Mouse (Mus musculus) cerebellum, postnatal 25 days (tissue): ENCODE measurements at regions not wholly inside any gene's neighbourhood (a gene's known extent, or its start where the extent isn't known, plus 50 kb on each side); places are given as distances from the start of the nearest gene placed in this dataset.
A peak's percentile ranks its signal among the peaks of the same experiment; 100 is the strongest.

Source experiments
- DNase-seq, 2 experiments: peaks; one replicate each; pipeline ENCODE4 v3.0.0; 2021; ENCODE audit warnings: mixed read lengths in 2 of 2

GRCm38 (mm10) chr5:50570701-50571100, 511.9 kb upstream of the Adgra3 start:
- DNase-seq: no peak

DNA sequence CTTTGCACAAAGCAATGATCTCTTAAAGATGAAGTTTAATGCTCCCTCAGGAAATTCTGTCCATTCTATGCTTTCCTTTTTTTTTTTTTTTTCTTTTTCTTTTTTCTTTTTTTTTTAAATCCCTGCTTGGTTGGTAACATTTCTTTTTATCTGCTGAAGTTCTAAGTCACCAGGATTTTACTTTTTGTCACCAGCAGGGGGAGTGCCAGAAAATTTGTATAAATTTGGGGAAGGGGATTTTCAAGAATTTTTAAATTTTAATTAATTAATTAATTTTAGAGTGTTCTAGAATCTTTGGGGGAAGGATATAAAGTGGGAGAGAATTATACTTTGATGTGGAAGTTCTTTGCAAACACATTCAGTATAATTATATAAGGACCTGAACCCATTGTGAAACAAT, 492.3 kb upstream of the Adgra3 start:
- no peak for DNase-seq

DNA sequence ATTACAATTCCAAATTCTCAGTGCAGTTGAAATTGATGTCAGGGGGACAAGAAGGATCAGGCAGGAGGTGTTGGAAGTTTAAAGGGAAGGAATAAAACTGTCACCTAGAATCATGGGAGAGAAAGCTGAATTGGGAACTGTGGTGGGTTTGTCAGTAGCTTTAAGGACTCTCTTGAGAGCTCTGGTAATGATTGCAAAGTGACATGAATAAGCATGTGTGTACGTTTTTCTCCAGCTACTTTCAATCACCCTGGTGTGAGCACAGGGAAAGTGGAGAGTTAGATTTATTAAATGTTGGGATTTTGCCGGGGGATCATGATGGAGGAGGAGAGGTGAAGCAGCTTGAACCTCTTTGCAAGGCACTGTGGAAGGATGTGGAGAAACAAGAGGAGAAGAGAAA, 453.7 kb upstream of the Adgra3 start:
- no peak for DNase-seq

DNA sequence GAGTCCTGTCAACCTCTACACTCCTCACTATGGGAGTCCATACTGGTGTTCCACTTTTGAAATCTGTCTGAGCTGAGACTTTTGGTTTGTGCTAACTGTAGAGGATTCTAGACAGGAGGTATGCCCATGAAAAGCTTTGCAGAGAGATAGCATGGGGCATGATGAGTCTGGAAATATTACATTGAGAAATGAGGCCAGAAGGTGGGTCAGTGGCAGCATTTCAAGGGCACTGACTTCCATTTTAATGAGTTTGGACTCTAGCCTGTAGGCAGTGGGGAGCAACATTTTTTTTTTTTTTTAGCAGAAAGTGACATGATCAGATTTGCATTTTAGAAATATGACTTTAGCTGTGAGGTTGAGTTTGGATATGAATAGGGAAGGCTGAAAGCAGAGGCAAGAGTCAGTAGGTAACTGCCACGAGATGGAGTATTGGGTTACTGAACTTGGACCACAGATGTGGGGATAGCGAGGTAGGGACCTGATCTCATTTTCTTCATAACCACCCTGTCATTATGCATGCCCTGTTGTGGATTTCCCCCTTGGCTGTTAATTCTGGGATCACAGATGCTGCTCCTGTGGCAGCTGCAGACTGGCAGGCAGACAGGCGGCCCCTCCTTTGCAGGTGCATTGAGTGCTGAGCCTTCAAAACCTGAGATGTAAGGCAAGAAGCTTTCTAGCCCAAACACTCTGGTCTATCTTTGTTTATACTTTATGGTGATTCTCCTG, 451.1 kb upstream of the Adgra3 start:
- DNase-seq: peak in 1 of 2 experiments; percentile 4

DNA sequence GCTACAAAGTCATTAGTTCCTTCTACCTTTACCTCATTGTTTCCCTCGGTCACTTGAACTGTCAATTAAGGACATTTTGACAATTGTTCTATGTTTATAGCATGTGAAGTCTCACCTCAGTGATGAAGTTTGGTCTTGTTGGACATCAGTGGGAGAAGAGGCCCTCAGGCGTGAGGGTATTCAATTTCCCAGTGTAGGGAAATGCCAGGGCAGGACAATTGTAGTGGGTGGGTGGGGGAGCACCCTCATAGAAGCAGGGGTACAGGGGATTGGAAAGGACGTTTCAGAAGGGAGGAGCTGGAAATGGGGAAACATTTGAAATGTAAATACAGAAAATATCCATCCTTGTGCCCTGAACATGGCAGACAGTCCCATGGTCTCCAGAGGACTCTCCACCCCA, 431.4 kb upstream of the Adgra3 start:
- no peak for DNase-seq

- peak; percentile 54 to 76 for DNase-seq
Measured at GRCm38 (mm10) chr5:50476985-50477384, 418.2 kb upstream of the Adgra3 start.

GRCm38 (mm10) chr5:50461491-50461890, 402.7 kb upstream of the Adgra3 start:
- DNase-seq: no peak

DNA sequence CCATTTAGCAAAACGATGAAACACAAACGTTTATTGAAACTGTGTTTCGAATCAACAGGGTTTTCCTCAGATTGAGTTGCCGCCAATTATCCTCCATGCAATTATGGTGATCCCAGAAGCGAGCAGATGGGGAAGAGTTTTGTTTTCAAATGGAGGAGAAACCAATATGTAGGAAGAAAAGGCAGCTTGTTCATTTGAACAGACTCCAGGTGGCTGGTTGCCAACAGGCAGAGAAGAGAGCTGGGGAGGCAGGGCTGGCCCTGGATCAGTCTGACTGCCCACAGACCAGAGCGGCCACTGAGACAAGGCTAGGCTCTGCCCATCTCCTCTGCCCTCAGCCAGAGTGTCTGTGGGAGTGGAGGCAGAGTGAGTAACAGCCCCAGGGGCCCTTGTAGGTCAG, 398.8 kb upstream of the Adgra3 start:
- peak; percentile 72 to 88 for DNase-seq

GRCm38 (mm10) chr5:50454387-50454786, 395.6 kb upstream of the Adgra3 start:
- DNase-seq: no peak

- DNase-seq: no peak
Measured at GRCm38 (mm10) chr5:50406923-50407322, 348.1 kb upstream of the Adgra3 start.

- DNase-seq: no peak
Measured at GRCm38 (mm10) chr5:50406520-50406919, 347.7 kb upstream of the Adgra3 start.
